Mouse (Mus musculus): ENCODE data around the gene Pdk4.

Gene Pdk4

DNA sequence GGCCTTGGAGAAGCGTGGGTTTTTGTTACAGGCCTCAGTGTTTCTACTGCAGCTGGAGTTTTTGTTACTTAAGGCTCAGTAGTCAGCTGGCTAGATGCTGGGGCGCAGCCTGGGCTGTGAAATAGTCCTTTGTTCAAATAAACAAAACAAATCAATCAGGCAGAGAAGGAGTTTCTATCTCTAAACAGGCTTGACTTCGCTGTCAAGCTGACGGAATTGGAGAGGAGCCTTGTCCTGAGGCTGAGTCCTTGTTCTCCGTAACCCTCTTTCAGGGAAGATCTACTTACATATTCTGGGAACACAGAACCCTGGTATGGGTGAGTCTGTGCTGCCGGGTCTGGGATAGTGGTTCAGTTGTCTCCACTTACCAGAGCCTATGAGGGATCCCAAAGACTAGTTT lies 48.6 kb downstream of the Pdk4 start:
- DNase-seq (ENCODE audit: inconsistent age in 2 of 2, low spot score in 1 of 2): no peak

DNA sequence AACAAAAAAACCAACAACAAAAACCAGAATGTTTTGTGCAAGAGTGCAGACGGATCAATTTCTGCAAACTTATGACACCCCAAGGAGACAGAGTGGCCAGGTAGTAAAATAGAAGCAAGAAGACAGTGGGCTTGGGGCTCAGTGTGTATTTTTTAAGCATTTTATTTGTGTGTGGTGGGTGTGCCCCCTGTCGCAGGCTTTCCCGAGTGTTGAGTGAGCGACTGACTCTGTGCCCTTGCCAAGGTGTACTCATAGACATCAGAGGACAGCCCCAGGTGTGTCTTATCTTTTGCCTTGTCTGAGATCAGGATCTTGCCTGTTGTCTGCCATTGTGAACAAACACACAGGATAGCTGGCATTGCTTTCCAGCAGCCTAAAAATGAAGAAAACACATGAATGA lies 49.1 kb downstream of the Pdk4 start:
- DNase-seq (ENCODE audit: inconsistent age in 2 of 2, low spot score in 1 of 2): no peak

DNA sequence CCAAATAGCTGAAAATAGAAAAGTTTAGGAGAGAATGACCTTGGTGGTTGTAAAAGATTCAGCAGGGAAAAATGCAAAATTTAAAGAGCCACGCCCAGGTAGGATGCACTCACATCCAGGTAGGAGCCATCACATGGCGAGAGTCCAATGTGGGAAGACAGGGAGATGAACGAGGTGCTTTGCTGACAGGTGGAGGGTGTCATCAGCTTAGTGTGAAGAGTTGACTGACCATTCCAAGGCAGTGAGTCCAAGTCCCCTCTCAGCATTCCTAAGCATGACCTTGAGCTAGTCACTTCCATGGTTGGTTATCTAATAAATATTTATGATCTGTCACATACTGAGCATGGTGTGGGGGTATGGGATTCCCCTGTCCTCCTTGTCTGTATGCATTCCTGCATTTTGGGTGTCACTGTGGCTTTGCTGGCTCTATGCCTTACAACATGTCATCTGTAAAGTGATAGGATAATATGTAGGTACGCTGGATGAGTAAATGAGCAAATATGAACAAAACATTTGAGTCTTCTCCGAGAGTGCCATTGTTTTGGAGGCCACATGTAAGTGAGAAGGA lies 51.7 kb downstream of the Pdk4 start:
- no peak for DNase-seq (ENCODE audit: inconsistent age in 2 of 2, low spot score in 1 of 2)

DNA sequence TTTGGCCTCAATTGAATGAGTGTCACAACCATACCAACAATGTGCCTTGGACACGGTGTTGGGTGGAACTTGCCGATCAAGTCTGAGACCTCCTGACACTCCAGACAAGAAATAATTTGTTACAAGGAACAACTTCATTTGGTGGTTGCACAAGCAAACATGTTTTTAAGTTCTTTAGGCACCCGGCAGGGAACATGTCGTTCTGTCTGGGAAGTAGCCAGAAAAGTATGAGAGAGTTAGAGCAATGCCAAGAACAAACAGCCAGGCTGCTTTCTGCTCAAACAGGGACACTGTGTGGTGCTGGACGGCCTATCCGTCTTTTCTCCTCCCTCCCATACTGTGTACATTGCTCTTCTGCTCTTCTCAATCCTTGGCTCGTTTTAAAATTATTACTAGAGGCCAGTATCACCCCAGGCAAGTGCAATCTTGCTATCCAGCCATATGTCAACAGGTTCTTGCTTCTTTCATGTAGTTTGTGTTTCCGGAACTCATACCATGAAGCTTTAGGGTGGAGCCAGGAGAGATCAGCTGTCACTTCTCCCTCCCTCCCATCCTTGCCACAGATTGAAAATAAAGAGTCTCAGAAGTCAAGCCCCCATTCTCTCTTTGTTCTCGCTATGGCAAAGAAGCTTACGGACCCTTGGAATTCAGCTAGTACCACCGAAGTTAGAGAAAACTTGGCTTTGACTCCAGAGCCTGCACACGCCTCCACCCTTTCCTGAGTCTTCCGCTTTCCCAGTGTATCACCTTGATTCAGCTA lies 52.8 kb downstream of the Pdk4 start:
- DNase-seq (ENCODE audit: inconsistent age in 2 of 2, low spot score in 1 of 2): peak; percentile 48 to 67

DNA sequence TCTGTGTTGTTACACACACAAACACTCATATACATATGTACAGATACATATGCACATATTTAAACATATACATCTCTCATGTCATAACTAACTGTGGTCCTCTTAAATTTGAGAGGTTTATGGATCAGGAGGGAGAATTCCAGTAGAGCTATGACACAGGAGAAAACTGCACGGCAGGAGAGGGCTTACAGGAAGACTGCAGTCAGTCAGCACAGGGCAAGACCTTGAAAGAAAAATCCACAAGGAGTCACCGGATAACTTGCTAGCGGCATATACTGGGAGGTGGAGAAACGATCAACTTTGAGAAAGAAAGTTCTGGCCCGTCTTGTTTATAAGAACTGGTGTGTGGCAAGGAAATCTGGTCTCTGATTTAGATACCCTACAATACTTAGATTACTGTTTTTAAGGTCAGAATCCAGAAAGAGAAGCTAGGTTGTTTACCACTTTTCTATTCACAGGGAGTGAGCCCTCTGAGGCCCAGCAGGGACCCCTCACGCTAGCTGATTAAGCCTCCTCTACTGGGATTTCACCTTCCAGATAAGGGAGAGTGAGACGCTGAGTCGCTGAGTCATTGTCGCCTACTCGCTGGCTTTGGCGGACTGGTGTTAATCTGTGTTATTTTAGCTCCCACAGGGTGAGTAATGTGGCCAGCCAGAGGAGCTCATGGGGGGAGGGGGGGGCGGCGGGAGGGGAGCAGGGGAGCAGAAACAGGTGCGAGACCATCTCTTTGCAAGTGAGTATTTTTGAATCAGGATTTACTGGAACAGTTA lies 53.6 kb downstream of the Pdk4 start:
- DNase-seq (ENCODE audit: inconsistent age in 2 of 2, low spot score in 1 of 2): peak; percentile 27 to 78

DNA sequence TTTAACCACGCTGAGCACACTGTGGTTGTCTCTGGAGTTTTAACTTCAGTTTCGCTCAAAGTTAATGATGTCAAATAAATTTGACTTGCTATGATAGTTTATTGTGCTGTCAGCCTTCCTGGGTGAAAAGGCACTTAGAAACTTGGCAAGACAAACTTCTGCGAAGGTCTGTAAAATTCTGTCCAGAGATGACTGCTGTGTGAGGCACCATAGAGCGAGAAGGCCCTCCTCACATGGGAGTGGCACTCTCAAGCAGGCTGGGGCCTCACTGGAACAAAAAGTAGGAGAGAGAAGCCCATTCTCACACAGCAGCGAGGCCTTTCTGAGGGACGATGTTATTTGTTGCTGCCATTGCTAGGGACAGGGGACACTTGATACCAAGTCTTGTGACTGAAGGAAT lies 54.9 kb downstream of the Pdk4 start:
- no peak for DNase-seq (ENCODE audit: inconsistent age in 2 of 2, low spot score in 1 of 2)

DNA sequence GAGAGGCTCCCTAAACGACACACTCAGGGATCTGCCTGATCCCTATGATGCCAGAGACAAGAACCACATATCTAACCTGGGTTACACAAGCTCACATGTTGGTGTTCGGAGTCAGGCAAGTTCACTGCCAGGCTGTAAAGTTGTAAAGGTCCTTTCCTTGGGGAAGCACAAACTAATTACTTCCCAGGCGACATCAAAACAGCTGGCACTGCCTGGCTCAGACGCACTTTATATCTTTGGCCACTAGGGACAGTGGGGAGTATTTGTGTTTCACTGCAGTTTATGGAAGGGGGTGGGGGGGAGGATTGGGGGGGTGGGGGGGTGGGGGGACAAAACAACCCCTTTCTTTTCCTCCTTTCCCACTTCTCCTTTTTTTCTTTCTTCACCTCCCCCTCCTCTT lies 58.4 kb downstream of the Pdk4 start:
- peak in 1 of 2 experiments; percentile 45 for DNase-seq (ENCODE audit: inconsistent age in 2 of 2, low spot score in 1 of 2)

DNA sequence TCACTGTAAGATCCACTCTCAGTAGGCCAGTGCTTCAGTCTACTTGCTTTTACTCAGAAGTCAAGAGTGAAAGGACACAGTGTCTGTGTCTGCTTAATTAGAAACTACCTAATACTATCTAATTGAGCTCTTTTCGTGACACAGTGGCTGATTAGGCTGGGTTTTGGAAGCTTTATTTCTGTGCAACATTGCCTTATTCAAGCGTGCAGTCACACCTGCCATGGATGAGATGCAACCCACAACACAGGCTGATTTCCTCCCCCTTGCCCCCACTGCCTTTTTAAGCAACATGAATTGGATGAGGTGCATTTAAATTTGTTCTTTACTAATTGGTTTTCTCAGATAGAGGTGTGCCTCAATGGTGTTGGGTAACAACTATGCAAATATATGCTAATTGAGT lies 62.2 kb downstream of the Pdk4 start:
- DNase-seq (ENCODE audit: inconsistent age in 2 of 2, low spot score in 1 of 2): no peak

Data from adrenal gland, adult (tissue).